Mouse (Mus musculus) stomach, postnatal 0 days (tissue): ENCODE measurements around the gene Sds. TPM values are rescaled to one million over a fixed set of nuclear protein-coding genes. Genes with fewer than 3 reads are reported as not detected.
A peak's percentile ranks its signal among the peaks of the same experiment; 100 is the strongest.

Experiments used
- ATAC-seq: fragments of 200-750 bp; cut with Nextera tagmentation; 2 replicates; pipeline ENCODE4 v1.8.0; 2017; ENCODE audit not compliant: low FRiP score, low TSS enrichment
- DNase-seq: peaks from one replicate; pipeline ENCODE4 v3.0.0-alpha.2; 2016; ENCODE audit warnings: low spot score
- H3K27ac ChIP-seq: fragments of 300-500 bp; sonication (generic); replicated peaks from 2 replicates; pipeline ENCODE4 v1.5.1; 2014; ENCODE audit warnings: mild to moderate bottlenecking, control low read depth
- H3K27me3 ChIP-seq: fragments of 300-500 bp; sonication (generic); 2 replicates; pipeline ENCODE4 v1.6.1; 2014; ENCODE audit warnings: low read length; ENCODE audit not compliant: control insufficient read depth, insufficient read depth
- H3K36me3 ChIP-seq: fragments of 300-500 bp; sonication (generic); 2 replicates; pipeline ENCODE4 v1.6.1; 2014; ENCODE audit warnings: low read length, mixed read lengths; ENCODE audit not compliant: control insufficient read depth, insufficient read depth
- H3K4me1 ChIP-seq: fragments of 300-500 bp; sonication (generic); replicated peaks from 2 replicates; pipeline ENCODE4 v1.6.1; 2014; ENCODE audit warnings: antibody characterized with exemption; ENCODE audit not compliant: control insufficient read depth, insufficient read depth
- H3K4me2 ChIP-seq: fragments of 300-500 bp; sonication (generic); replicated peaks from 2 replicates; pipeline ENCODE4 v1.6.1; 2014; ENCODE audit warnings: low read depth, mild to moderate bottlenecking, control low read depth, moderate library complexity
- H3K4me3 ChIP-seq: fragments of 300-500 bp; sonication (generic); 2 replicates; pipeline ENCODE4 v1.5.1; 2014; ENCODE audit warnings: low read depth, low read length, control low read depth
- H3K9ac ChIP-seq: fragments of 300-500 bp; sonication (generic); 2 replicates; pipeline ENCODE4 v1.6.1; 2014; ENCODE audit warnings: mild to moderate bottlenecking, low read length, control low read depth, mixed read lengths
- H3K9me3 ChIP-seq: fragments of 300-500 bp; sonication (generic); 2 replicates; pipeline ENCODE4 v1.6.1; 2016; ENCODE audit warnings: low read length; ENCODE audit not compliant: control insufficient read depth
- CTCF ChIP-seq: IDR thresholded peaks from 2 replicates; pipeline ENCODE4 v1.5.1; 2016; ENCODE audit warnings: antibody characterized with exemption, low read depth, mild to moderate bottlenecking, moderate library complexity
- EP300 ChIP-seq: optimal IDR thresholded peaks from 2 replicates; pipeline ENCODE3; 2016; ENCODE audit warnings: antibody characterized with exemption
- WGBS: fragments of 180-500 bp; shearing (Covaris S2); extraction: QIAGEN DNeasy Blood & Tissue Kit; methylation state at CpG from one replicate; pipeline ENCODE4 v1.1.7; 2014; 5-methylcytosine and 5-hydroxymethylcytosine counted together
- polyA plus RNA-seq: library from polyadenylated mRNA; unstranded; fragments of >200 nt; fragmentation: Nextera tagmentation; extraction: Ambion mirVana; gene quantifications from 2 replicates; pipeline ENCODE4 v1.2.1, GENCODE M21; 2015

Gene Sds
- polyA plus RNA-seq, 1 experiment from 2014 or later = not detected

DNA sequence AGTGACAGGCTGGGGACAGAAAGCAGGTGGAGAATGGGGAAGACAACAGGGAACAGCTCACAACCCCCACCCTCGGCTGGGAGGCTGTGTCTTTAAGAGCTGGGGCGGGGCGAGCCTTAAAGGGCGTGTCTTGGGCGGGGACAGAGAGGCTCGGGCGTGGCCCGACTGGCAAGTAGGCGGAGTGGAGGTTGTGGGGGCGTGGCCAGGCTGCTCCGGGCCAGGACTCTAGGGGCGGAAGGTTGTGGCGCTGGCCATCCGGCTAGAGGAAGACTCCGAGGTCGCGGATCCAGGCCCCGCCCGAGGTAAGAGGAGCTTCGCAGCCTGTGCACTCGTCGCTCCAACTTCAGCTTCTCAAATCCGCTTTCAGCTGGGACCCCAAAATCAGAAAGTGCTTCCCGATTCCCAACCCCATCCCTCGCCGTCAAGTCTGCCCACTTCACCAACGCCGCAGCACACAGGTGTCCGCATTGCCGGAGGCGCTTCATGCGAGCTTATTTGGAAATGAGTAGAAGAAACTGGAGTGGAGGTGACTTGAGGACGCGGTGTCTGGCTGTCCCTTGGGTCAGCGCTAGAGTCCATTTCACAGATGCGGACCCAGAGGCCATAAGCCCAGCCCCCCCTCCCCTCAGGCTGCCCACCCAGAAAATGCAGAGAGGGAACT, 34.8 kb downstream of the Sds start, which contains the start of gene Slc8b1:
Slc8b1 (plus strand) TSS at position 187 of the 661 bp plus-strand sequence.
- peak within 1 kb of the TSS; percentile 45; the same call in 1 of the 2 replicates for H3K27ac ChIP-seq
- DNase-seq = peak; percentile 96

GRCm38 (mm10) chr5:120511643-120512220, 35.4 kb downstream of the Sds start:
- Histone ChIP-seq H3K9ac (peak overlapping the region; percentile 67), H3K4me2 (peak overlapping the region; percentile 71), H3K4me1 (peaks cover 2% of the 10 kb centered on the region; the same call in 1 of the 2 replicates), H3K9me3 (no peaks in the 10 kb centered on the region), H3K36me3 (no peaks in the 10 kb centered on the region), H3K4me3 (peak overlapping the region; percentile 60), H3K27ac (peak overlapping the region; percentile 45; the same call in 1 of the 2 replicates), H3K27me3 (no peaks in the 10 kb centered on the region)
- WGBS = 12% methylated on average over 14 of the region's 14 CpGs
- no peak for DNase-seq
- TF ChIP-seq EP300 (no peak), CTCF (no peak)
- no peak for ATAC-seq

More for the DNA sequence above, 34.8 kb downstream of the Sds start, which contains the start of gene Slc8b1:
- peaks cover 2% of the 10 kb centered on the region; the same call in 1 of the 2 replicates for H3K4me1 ChIP-seq
- peak within 1 kb of the TSS; percentile 71 for H3K4me2 ChIP-seq
- TF ChIP-seq CTCF (no peak), EP300 (no peak)
- peak; percentile 94 for ATAC-seq
- no peaks in the 10 kb centered on the region for H3K9me3 ChIP-seq
- peak within 1 kb of the TSS; percentile 60 for H3K4me3 ChIP-seq
- H3K9ac ChIP-seq = peak within 1 kb of the TSS; percentile 67
- H3K27me3 ChIP-seq = no peaks in the 10 kb centered on the region
- WGBS = under 1% methylated on average over 36 of the region's 36 CpGs
- no peaks in the 10 kb centered on the region for H3K36me3 ChIP-seq

DNA sequence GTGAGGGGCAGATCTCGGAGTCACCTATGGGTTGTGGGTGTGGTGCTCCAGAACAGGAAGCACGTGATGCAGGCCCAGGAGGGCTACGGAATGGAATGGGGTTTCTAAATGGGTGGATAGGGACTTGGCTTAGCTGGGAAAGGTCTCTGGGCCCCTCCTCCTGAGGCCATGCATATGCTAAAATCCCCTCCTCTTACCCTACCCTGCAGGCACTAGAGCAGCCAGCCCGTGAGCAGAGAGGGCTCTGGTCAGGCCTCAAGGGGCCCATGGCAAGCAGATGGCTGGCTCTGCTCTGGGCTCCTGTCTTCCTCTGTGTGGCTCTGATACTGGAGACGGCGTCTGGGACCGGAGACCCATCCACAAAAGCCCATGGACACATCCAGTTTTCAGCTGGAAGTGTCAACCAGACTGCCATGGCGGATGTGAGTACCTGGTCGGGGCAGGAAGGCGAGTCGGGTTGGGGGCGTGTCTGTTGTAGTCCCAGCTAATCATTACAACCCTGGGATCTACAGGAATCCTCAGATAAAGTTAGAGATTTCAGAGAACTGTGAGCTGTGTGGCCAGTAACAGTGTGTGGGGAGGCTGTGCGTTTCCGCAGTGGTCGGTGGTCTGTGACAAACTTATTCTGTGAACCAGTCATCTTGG, 36.7 kb downstream of the Sds start:
- H3K4me1 ChIP-seq = peaks cover 2% of the 10 kb centered on the region; the same call in 1 of the 2 replicates
- H3K27me3 ChIP-seq = no peaks in the 10 kb centered on the region
- WGBS = 70% methylated on average over 15 of the region's 15 CpGs
- H3K9ac ChIP-seq = no peak overlapping the region
- no peaks in the 10 kb centered on the region for H3K9me3 ChIP-seq
- no peak overlapping the region for H3K4me3 ChIP-seq
- TF ChIP-seq CTCF (no peak), EP300 (no peak)
- H3K36me3 ChIP-seq = no peaks in the 10 kb centered on the region
- ATAC-seq = no peak
- no peak for DNase-seq
- no peak overlapping the region for H3K4me2 ChIP-seq
- H3K27ac ChIP-seq = no peak overlapping the region

DNA sequence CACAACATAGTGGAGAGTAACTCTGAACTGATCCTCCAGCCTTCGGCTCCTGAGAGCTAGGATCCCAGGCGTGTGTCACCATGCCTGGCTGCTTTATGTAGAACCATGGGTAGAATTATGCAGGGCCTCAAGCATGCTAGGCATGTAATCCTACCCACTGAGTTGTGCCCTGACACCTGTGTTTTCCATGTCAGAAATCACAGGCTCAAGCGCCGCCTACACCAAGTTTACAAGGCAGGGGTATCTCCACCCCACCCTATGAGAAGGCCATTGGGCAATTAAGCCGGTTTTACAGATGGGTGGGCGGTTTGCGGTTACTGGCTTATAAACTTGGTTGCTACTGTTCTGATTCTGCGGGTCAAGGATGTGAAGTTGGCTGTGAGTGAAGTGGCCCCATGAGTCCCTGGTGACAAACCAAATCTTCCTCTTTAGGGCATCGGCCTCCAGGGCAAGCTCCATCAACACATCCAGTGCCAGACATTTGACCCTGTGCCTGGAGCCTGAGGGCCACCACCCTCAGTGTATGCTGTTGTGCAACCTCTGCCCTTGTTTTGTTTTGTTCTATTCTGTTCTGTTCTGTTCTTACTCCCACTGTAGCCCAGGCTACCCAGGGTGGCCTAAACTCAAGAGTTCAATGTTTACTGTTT, 37.8 kb downstream of the Sds start:
- TF ChIP-seq EP300 = no peak
- no peak for TF ChIP-seq CTCF
- DNase-seq (no peak), ATAC-seq (no peak)
- H3K4me2 ChIP-seq = no peak overlapping the region
- no peaks in the 10 kb centered on the region for H3K9me3 ChIP-seq
- no peaks in the 10 kb centered on the region for H3K27me3 ChIP-seq
- no peak overlapping the region for H3K9ac ChIP-seq
- H3K4me1 ChIP-seq = peaks cover 2% of the 10 kb centered on the region; the same call in 1 of the 2 replicates
- WGBS = 78% methylated on average over 9 of the region's 9 CpGs
- no peak overlapping the region for H3K4me3 ChIP-seq
- 0 out of 2 replicates have a peak overlapping the region, but pooled peaks have one; percentile 31 for H3K27ac ChIP-seq
- H3K36me3 ChIP-seq = no peaks in the 10 kb centered on the region

DNA sequence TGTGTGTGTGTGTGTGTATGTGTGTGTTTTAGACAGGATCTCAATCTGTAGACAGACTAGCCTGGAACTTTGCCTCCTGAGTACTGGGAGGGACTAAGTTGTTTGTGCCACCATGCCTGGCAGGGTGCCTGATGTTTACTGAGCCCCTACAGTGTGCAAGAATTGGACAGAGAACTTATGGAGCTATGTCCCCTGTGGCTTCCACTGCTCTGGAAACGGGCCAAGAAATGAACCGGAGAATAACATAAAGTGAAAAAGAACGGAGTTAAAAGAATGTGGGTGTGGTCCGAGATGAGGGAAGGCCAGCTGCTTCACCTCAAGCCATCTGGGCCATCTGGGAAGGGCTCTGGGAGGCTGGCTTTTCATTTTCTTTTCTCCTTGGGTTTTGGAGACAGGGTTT, 38.4 kb downstream of the Sds start:
- peak; percentile 30 for DNase-seq
- H3K4me3 ChIP-seq = no peak overlapping the region
- TF ChIP-seq CTCF (no peak), EP300 (no peak)
- no peak overlapping the region for H3K9ac ChIP-seq
- no peak for ATAC-seq
- no peaks in the 10 kb centered on the region for H3K27me3 ChIP-seq
- H3K4me1 ChIP-seq = peaks cover 2% of the 10 kb centered on the region; the same call in 1 of the 2 replicates
- H3K27ac ChIP-seq = no peak overlapping the region; the same call in 1 of the 2 replicates
- no peak overlapping the region for H3K4me2 ChIP-seq
- H3K36me3 ChIP-seq = no peaks in the 10 kb centered on the region
- 3% methylated on average over 4 of the region's 4 CpGs for WGBS
- no peaks in the 10 kb centered on the region for H3K9me3 ChIP-seq
